Mouse (Mus musculus) kidney, embryonic 14.5 days (tissue): ENCODE results near the gene Ano10. TPM values are rescaled to one million over a fixed set of nuclear protein-coding genes. Genes with fewer than 3 reads are reported as not detected.
A peak's percentile ranks its signal among the peaks of the same experiment; 100 is the strongest.

ENCODE experiments used
- ATAC-seq: fragments of 200-750 bp; cut with Nextera tagmentation; 2 replicates; pipeline ENCODE4 v1.8.0; 2017; ENCODE audit warnings: moderate number of reproducible peaks, mild to moderate bottlenecking, moderate TSS enrichment, moderate library complexity; ENCODE audit not compliant: low FRiP score, low TSS enrichment
- H3K27ac ChIP-seq: fragments of 300-500 bp; sonication (generic); 2 replicates; pipeline ENCODE4 v1.5.1; 2014; ENCODE audit warnings: low read depth, mild to moderate bottlenecking, low read length, moderate library complexity, mixed read lengths
- H3K27me3 ChIP-seq: fragments of 300-500 bp; sonication (generic); 2 replicates; pipeline ENCODE4 v1.6.1; 2014; ENCODE audit warnings: mild to moderate bottlenecking, low read length; ENCODE audit not compliant: control insufficient read depth, insufficient read depth
- H3K36me3 ChIP-seq: fragments of 300-500 bp; sonication (generic); 2 replicates; pipeline ENCODE4 v1.6.1; 2014; ENCODE audit warnings: low read length, mixed read lengths; ENCODE audit not compliant: control insufficient read depth, insufficient read depth
- H3K4me1 ChIP-seq: fragments of 300-500 bp; sonication (generic); 2 replicates; pipeline ENCODE4 v1.6.1; 2014; ENCODE audit warnings: low read length, mixed read lengths; ENCODE audit not compliant: control insufficient read depth, insufficient read depth
- H3K4me2 ChIP-seq: fragments of 300-500 bp; sonication (generic); replicated peaks from 2 replicates; pipeline ENCODE4 v1.6.1; 2014; ENCODE audit warnings: low read depth, mild to moderate bottlenecking, low read length
- H3K4me3 ChIP-seq: fragments of 300-500 bp; sonication (generic); 2 replicates; pipeline ENCODE4 v1.5.1; 2014; ENCODE audit warnings: mild to moderate bottlenecking, low read length
- H3K9ac ChIP-seq: fragments of 300-500 bp; sonication (generic); 2 replicates; pipeline ENCODE4 v1.6.1; 2014; ENCODE audit warnings: low read depth, mild to moderate bottlenecking, low read length, moderate library complexity
- H3K9me3 ChIP-seq: fragments of 300-500 bp; sonication (generic); 2 replicates; pipeline ENCODE4 v1.6.1; 2016; ENCODE audit warnings: low read length; ENCODE audit not compliant: control insufficient read depth
- WGBS: fragments of 180-500 bp; shearing (Covaris S2); extraction: QIAGEN DNeasy Blood & Tissue Kit; methylation state at CpG from one replicate; pipeline ENCODE4 v1.1.7; 2014; 5-methylcytosine and 5-hydroxymethylcytosine counted together
- polyA plus RNA-seq: library from polyadenylated mRNA; unstranded; fragments of >200 nt; fragmentation: Nextera tagmentation; extraction: Ambion mirVana; gene quantifications from 2 replicates; pipeline ENCODE4 v1.2.1, GENCODE M21; 2014

Ano10 gene
- polyA plus RNA-seq, 1 experiment from 2014 or later, result 37.0 TPM

GRCm38 (mm10) chr9:122146124-122146870 is 147.9 kb downstream of the Ano10 start:
- H3K4me2 ChIP-seq, result no peak overlapping the region
- H3K36me3 ChIP-seq, result peaks cover 17% of the 10 kb centered on the region
- 64% methylated on average over 4 of the region's 4 CpGs for WGBS
- no peak overlapping the region for H3K27ac ChIP-seq
- no peak overlapping the region for H3K4me3 ChIP-seq
- H3K9me3 ChIP-seq, result peaks cover 6% of the 10 kb centered on the region
- no peak for ATAC-seq
- no peaks in the 10 kb centered on the region for H3K27me3 ChIP-seq
- H3K4me1 ChIP-seq, result peaks cover 17% of the 10 kb centered on the region
- H3K9ac ChIP-seq, result no peak overlapping the region

DNA sequence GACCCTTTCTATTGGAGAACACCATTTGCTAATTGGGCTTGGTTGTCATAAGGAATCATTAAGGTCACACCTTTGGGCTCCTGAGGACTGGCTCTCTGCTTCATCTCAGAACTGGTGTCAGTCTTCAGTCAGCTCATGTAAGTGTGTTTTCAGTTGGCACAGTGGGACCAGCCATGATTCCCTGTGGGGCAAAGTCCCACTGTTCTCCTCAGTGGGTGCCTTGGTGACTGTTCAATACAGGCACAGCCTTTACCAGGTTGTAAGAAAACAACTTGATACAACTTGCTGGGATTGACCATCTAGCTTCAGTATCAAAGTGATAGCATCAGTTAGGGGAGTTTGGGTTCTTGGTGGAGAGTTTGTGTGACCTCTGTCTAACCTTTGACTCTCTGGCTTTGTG is 148.5 kb downstream of the Ano10 start:
- Histone ChIP-seq H3K27ac (no peak overlapping the region), H3K4me2 (no peak overlapping the region), H3K4me1 (peaks cover 17% of the 10 kb centered on the region), H3K9ac (no peak overlapping the region), H3K36me3 (peaks cover 17% of the 10 kb centered on the region), H3K4me3 (no peak overlapping the region), H3K27me3 (no peaks in the 10 kb centered on the region), H3K9me3 (peaks cover 6% of the 10 kb centered on the region)
- ATAC-seq, result no peak

- no peak overlapping the region for H3K27ac ChIP-seq
- H3K27me3 ChIP-seq, result no peaks in the 10 kb centered on the region
- peaks cover 17% of the 10 kb centered on the region for H3K4me1 ChIP-seq
- no peak overlapping the region for H3K4me2 ChIP-seq
- 89% methylated on average over 3 of the region's 3 CpGs for WGBS
- peaks cover 6% of the 10 kb centered on the region for H3K9me3 ChIP-seq
- H3K4me3 ChIP-seq, result no peak overlapping the region
- peaks cover 17% of the 10 kb centered on the region for H3K36me3 ChIP-seq
- no peak for ATAC-seq
- H3K9ac ChIP-seq, result no peak overlapping the region
These were observed 149.4 kb downstream of the Ano10 start for GRCm38 (mm10) chr9:122144776-122145175.

GRCm38 (mm10) chr9:122143219-122143618 is 151.0 kb downstream of the Ano10 start:
- no peak overlapping the region for H3K9ac ChIP-seq
- no peak overlapping the region for H3K4me3 ChIP-seq
- ATAC-seq, result no peak
- H3K4me1 ChIP-seq, result peaks cover 17% of the 10 kb centered on the region
- peaks cover 20% of the 10 kb centered on the region for H3K36me3 ChIP-seq
- H3K9me3 ChIP-seq, result peaks cover 6% of the 10 kb centered on the region
- no peak overlapping the region for H3K27ac ChIP-seq
- no peak overlapping the region for H3K4me2 ChIP-seq
- no peaks in the 10 kb centered on the region for H3K27me3 ChIP-seq
- 70% methylated on average over 1 of the region's 1 CpGs for WGBS

GRCm38 (mm10) chr9:122139236-122139635 is 155.0 kb downstream of the Ano10 start:
- Histone ChIP-seq H3K4me2 (no peak overlapping the region), H3K4me1 (peaks cover 18% of the 10 kb centered on the region), H3K9me3 (no peaks in the 10 kb centered on the region), H3K27ac (no peak overlapping the region), H3K36me3 (peaks cover 20% of the 10 kb centered on the region), H3K27me3 (no peaks in the 10 kb centered on the region), H3K4me3 (no peak overlapping the region), H3K9ac (no peak overlapping the region)
- ATAC-seq, result no peak
- 65% methylated on average over 2 of the region's 2 CpGs for WGBS

- H3K36me3 ChIP-seq, result peaks cover 16% of the 10 kb centered on the region
- 91% methylated on average over 4 of the region's 4 CpGs for WGBS
- H3K27me3 ChIP-seq, result no peaks in the 10 kb centered on the region
- no peak overlapping the region for H3K27ac ChIP-seq
- H3K4me2 ChIP-seq, result no peak overlapping the region
- no peak for ATAC-seq
- H3K4me1 ChIP-seq, result peaks cover 18% of the 10 kb centered on the region
- H3K9ac ChIP-seq, result no peak overlapping the region
- no peak overlapping the region for H3K4me3 ChIP-seq
- H3K9me3 ChIP-seq, result no peaks in the 10 kb centered on the region
These were observed 155.7 kb downstream of the Ano10 start for GRCm38 (mm10) chr9:122138371-122139029.

- Histone ChIP-seq H3K4me2 (no peak overlapping the region), H3K9ac (no peak overlapping the region), H3K4me3 (no peak overlapping the region), H3K27ac (no peak overlapping the region), H3K4me1 (peaks cover 14% of the 10 kb centered on the region), H3K27me3 (no peaks in the 10 kb centered on the region), H3K36me3 (peaks cover 17% of the 10 kb centered on the region), H3K9me3 (no peaks in the 10 kb centered on the region)
- 94% methylated on average over 1 of the region's 1 CpGs for WGBS
- ATAC-seq, result no peak
These were observed 156.3 kb downstream of the Ano10 start for GRCm38 (mm10) chr9:122137960-122138359.

DNA sequence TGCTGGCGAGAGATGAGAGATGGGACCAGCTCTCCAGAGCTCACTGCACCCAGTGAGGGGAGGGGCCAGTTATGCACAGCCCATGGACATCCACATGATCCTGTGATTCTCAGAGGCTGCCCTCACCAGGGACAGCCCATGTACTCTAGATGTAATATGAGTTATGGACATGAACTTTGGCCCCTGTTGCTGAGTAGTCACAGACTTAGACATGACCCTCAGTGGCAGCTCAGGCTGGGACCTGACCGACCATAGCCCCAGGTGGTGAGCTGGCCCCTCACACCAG is 158.4 kb downstream of the Ano10 start:
- H3K4me2 ChIP-seq, result no peak overlapping the region
- H3K27me3 ChIP-seq, result no peaks in the 10 kb centered on the region
- no peak overlapping the region for H3K27ac ChIP-seq
- WGBS, result 80% methylated on average over 2 of the region's 2 CpGs
- 0 out of 2 replicates have a peak, but pooled peaks have one; percentile 20 for ATAC-seq
- peaks cover 21% of the 10 kb centered on the region for H3K36me3 ChIP-seq
- H3K9ac ChIP-seq, result no peak overlapping the region
- H3K4me3 ChIP-seq, result no peak overlapping the region
- no peaks in the 10 kb centered on the region for H3K9me3 ChIP-seq
- H3K4me1 ChIP-seq, result 0 out of 2 replicates have a peak, but pooled peaks cover 7% of the 10 kb centered on the region

GRCm38 (mm10) chr9:122135095-122135884 is 158.9 kb downstream of the Ano10 start:
- H3K4me1 ChIP-seq, result 0 out of 2 replicates have a peak, but pooled peaks cover 7% of the 10 kb centered on the region
- H3K4me3 ChIP-seq, result no peak overlapping the region
- ATAC-seq, result 0 out of 2 replicates have a peak, but pooled peaks have one; percentile 24
- no peaks in the 10 kb centered on the region for H3K27me3 ChIP-seq
- H3K9ac ChIP-seq, result no peak overlapping the region
- H3K27ac ChIP-seq, result no peak overlapping the region
- no peak overlapping the region for H3K4me2 ChIP-seq
- H3K36me3 ChIP-seq, result peaks cover 21% of the 10 kb centered on the region
- WGBS, result 71% methylated on average over 1 of the region's 1 CpGs
- no peaks in the 10 kb centered on the region for H3K9me3 ChIP-seq
